Mouse (Mus musculus) cortical plate, adult 2 months (tissue): Measurements from ENCODE around the gene Stxbp4.

ENCODE experiments used
- CTCF ChIP-seq: fragments of 200-500 bp; IDR thresholded peaks from 2 replicates; pipeline ENCODE4 v1.5.1; 2011; ENCODE audit warnings: mild to moderate bottlenecking, control low read depth, low read length; ENCODE audit not compliant: insufficient read depth; ENCODE audit errors: extremely low read depth
- POLR2A ChIP-seq: fragments of 200-500 bp; IDR thresholded peaks from 2 replicates; pipeline ENCODE4 v1.6.1; 2011; ENCODE audit warnings: mild to moderate bottlenecking, low read length, control low read depth; ENCODE audit not compliant: insufficient read depth; ENCODE audit errors: extremely low read depth

DNA sequence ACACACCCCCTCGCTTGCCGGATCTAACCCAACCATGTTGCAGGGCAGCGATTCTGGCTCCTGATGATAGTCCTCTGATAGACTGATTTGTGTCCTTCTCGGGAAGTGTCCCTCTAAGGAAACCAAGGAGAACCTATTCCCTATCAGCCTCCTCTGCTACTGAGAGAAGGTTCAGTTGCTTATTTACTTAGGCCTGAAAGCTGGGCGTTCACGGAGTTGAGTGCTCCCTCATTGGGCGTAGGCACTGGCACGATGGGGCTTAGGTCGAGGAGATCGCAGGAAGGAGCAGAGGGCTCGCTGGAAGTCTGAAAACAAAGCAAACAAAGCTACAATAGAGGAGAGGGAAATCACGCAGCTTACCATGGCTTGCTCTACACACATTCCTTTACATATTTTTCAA lies 19.6 kb upstream of the Stxbp4 start:
- TF ChIP-seq CTCF = no peak
- no peak for TF ChIP-seq POLR2A
